Mouse (Mus musculus) urinary bladder, postnatal 36 days (tissue): Measurements from ENCODE around the gene Gm20696.
A peak's percentile ranks its signal among the peaks of the same experiment; 100 is the strongest.

ENCODE experiments used
- DNase-seq, 2 experiments: peaks; one replicate each; pipeline ENCODE4 v3.0.0; 2022; ENCODE audit warnings: low spot score in 2 of 2, mixed read lengths in 1 of 2

Gene Gm20696

GRCm38 (mm10) chr6:99359765-99360499, 306.7 kb downstream of the Gm20696 start:
- no peak for DNase-seq

GRCm38 (mm10) chr6:99359036-99359698, 307.4 kb downstream of the Gm20696 start:
- DNase-seq = no peak

GRCm38 (mm10) chr6:99357931-99358330, 308.7 kb downstream of the Gm20696 start:
- no peak for DNase-seq

DNA sequence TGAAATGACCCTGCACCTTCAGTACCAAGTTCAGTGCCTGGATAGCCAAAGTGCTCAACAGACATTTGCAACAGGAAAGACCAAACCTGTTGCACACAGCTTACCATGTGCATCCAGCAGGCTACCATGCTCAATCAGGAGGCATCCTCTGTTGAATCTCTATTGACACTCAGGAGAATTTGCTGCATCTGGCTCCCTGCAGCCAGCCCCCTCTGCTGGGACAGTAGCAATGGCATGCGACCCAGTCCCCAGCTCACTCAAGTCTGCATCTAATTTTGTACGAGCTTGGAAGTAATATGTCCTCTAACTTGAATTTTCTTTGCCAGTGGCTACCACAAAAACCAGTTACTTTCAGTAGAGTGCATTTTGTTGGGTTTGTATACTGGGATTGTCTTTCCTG, 312.3 kb downstream of the Gm20696 start:
- DNase-seq = no peak

DNA sequence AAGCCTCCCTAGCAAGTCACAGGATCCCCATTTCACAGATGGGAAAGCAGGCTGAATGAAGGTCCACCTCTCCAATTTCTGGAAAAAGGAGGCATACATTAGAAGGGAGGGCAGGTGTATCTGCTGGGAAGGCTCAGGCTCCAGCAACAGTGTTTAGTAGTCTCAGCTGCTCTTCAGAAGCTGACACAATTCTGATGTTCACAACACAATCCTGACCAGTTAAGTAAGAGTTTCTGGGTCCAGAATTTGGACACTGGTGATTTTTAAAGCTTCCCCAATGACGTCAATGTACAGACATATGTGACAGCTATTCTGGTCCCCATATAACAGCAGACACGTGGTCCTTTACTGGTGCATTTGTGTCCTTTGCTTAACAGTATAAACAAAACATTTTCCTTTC, 313.2 kb downstream of the Gm20696 start:
- no peak for DNase-seq

DNA sequence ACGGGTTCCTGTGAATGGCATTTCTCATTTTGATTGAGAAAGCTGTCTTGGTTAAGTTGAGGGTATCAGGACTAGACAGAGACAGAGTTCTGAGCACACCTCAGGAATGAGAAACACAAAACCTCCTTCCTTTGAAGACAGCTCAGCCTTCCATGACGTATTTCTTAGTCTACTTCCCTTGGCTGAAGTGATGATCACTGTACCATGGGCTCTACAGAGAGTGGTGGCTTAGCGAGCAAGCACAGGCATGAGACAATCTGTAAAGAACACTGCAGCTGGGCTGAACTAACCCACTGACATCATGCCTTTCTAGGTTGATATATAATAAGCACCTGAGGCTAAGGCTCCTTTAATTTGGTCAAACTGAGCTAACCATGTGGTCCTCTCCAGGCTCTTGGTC, 316.0 kb downstream of the Gm20696 start:
- DNase-seq = no peak

DNA sequence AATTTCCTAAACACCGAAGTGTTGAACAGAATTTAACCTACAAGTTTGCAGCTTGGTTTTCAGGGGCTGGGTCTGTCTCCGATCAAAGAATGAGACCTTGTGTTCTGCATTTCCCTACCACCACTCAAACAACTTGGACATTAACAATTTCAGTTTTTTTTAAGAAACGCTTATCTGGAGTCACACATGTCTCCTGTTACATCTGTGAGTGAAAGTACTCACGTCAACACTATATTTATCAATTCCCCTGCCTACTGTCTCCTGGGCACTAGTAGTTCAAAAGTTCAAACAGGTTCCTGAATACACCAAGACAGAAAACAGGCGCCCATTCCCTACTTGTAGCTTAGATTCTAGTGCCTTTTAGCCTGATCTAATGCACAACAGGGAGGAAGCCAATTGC, 316.4 kb downstream of the Gm20696 start:
- DNase-seq = no peak

DNA sequence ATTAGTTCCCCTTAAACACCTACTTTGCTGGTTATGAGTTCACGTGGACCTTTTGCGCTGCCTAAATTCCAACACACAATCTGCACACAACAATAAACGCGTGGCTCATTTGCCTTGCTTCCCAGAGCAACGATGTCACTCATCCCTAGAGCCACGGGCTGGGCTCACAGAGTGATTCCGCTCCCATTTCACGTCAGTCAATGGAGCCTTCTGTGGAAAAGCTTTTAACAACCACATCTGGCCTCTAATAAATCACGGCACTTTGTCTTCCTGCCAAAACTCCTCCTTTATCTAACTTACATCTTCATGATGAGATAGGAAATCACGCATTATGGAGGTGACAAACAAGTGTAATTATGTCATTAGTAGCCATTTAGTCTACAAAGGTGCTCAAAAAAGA, 318.8 kb downstream of the Gm20696 start:
- DNase-seq = no peak

DNA sequence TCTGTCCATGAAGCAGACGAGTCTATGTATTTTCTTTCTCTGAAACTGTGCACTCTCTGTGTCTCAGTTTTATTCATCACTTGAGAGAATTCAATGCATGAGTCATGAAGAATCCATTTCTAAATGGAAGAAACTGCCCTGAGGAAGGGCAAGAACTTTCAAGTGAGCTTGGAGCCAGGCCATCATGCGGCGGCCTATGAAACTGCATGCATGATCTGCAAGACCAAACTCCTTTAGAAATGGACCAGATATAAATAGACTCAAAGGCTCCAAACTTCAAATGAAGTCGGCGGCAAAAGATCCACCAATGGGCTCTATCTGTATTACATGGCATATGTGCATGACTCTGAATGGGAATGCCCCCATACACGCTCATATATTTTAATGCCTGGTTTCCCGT, 321.6 kb downstream of the Gm20696 start:
- DNase-seq = no peak

- no peak for DNase-seq
These were observed 322.2 kb downstream of the Gm20696 start for GRCm38 (mm10) chr6:99344357-99344756.

GRCm38 (mm10) chr6:99343815-99344214, 322.8 kb downstream of the Gm20696 start:
- DNase-seq = no peak

DNA sequence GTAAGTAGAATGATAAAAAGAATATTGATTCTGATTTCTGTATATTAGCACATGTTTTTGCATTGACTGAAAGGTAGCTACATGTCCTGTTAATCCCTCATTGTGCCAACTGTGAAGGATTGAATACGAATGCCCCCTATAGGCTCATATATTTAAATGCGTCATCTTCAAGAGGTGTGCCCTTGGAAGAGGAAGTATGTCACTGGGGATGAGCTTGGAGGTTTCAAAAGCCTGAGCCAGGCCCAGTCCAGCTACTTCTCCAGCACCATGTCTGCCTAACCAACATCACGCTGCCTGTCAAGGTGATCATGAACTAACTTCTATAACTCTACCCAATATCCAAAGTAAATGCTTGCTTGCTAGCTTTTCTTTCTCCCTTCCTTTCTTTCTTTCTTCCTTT, 324.2 kb downstream of the Gm20696 start:
- DNase-seq = no peak

GRCm38 (mm10) chr6:99340902-99341301, 325.7 kb downstream of the Gm20696 start:
- no peak for DNase-seq

DNA sequence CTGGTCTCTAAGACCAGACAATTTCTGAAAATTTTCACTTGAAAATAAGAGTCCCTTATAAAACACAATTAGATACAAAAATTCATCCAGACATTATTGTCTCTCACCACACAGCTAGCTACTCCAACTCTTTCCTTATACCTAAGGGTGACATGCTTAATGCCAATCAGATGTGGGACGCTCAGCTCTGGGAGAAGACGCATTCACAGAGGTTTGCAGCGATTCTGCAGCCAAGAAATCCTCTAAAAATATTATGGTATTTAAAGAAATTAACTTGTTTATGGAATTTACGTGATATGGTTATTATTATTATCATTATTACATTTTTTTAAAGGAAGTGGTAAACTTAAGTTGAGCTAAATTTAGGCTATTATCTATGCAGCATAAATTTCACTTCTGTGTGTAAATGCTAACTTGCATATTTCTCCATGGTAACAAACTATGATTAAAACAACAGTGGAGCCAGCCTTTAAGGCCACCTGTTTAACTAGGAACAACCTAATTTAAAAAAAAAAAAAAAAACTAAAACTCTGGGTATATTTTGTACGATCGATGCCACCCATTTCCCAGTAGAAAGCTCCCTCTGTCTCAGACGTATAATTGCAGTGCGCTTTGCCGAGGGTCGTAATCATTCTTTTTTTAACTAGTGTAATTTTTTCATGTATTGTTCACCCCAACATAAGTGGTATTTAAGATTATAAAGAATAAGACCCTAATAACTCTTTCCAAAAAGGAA, 326.4 kb downstream of the Gm20696 start:
- no peak for DNase-seq

DNA sequence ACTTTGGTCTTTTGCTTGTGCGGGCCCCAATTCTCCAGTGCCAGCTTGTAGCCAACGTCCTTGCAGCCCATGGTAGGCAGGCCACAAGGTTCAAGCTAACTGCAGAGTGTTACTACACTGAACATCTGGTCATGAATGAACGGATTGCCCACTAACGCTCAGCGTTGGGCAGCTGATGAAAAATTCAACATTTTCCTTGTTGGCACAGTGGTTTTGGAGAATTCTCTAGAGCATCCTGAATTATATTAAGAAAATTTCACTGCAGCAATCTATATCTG, 327.3 kb downstream of the Gm20696 start:
- no peak for DNase-seq

- no peak for DNase-seq
These were observed 327.8 kb downstream of the Gm20696 start for GRCm38 (mm10) chr6:99338593-99339342.

DNA sequence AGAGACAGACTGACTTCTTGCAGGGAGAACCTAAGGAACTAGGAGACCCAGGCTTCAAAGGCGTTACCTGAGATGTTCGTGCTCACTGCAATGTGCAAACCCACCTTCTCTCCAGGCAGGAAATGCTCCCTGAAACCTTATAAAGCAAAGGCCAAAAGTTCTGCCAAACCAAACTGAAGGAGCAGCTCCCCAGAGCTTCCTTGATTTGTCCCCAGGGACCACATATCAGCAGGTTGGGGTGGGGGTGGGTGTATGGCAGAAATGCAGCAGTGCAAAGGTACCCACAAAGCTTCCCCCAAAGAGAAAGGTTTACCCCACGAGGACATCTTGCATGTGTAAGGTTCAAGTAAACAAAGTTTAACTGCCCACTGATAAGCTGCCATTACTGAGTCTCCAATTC, 328.4 kb downstream of the Gm20696 start:
- no peak for DNase-seq

- no peak for DNase-seq
These were observed 329.0 kb downstream of the Gm20696 start for GRCm38 (mm10) chr6:99337575-99337974.

DNA sequence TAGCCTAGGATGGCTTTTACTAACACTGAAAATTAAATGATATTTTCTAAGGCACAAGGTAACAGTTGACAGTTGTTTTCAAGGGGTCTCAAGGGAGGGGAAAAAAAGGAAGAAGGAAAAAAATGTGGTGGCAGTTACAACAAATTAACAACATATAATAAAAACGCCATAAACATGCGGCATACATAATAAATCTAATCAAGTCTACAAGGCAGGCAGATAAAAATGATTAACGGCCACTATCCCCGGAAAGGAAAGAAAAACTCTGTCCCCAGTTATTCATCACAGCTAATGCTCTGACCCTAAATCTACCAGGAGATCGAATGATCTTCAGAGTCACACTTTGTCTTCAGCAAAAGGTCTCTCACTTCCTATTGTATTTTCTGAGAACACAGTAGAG, 330.4 kb downstream of the Gm20696 start:
- no peak for DNase-seq

GRCm38 (mm10) chr6:99335174-99335830, 331.3 kb downstream of the Gm20696 start:
- peak in 1 of 2 experiments; percentile 39 for DNase-seq

DNA sequence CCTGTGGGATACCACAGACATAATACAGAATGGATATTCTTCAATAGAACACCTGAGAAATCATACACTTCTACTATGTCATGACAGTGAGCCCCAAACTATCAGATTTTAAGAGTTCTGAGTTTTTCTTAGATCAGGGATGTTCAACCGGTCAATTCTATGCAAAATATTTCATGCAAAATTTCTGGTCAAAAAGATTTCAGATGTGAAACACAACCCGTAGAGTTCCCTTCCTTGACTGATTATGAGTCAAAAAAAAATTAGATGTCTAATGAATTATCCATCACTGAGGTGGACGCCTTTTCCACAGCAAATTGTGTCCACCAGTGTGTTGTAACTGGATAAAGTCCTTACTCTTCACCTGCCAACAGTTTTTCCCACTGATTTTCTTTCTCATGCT, 332.3 kb downstream of the Gm20696 start:
- no peak for DNase-seq

GRCm38 (mm10) chr6:99333127-99333526, 333.5 kb downstream of the Gm20696 start:
- no peak for DNase-seq
